Mouse (Mus musculus): ENCODE measurements around the gene Strn3. TPM values are rescaled to one million over a fixed set of nuclear protein-coding genes. Genes with fewer than 3 reads are reported as not detected.

Strn3 gene
- total and polyA plus RNA-seq, 3 experiments: 19.0 to 46.3 (median 29.4) TPM

DNA sequence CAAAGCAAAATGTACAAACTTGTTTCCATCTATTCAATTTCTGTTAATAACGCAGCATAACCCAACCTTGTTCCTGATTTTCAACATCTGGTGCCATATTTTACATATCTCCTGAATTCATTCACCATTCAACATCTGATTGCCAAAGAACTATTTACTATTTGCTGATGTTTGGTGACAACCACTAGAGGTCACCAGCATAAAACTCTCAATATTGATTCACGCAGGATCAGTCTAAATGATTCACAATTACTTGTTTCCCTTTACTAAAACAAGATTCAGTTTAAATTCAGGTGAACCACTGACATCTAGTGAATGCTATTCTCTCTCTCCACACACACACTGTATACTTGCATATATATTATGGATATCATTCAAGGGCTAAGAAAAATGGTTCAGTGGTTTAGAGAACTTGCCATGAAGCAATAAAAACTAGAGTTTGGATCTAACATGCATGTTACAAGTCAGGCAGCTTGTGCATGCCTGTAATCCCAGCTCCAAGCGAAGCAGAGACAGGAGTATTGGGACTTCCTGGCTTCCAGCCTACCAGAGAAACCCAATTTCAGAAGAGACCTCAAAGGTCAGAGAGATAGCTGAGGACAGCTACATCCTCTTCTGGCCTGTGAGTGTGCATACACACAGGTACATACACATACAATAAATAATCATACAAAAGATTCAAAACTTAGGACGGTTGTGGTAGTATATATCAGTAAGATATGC lies 24.8 kb downstream of the Strn3 start:
- TF ChIP-seq ZMIZ1 (IDR thresholded peaks at IDR 0.05; ENCODE audit: low read depth, low read length) (no peak), SMC3 (IDR thresholded peaks at IDR 0.05; ENCODE audit: low read depth, low read length) (peak; percentile 40), MAFK (IDR thresholded peaks at IDR 0.05; ENCODE audit: borderline replicate concordance, low read depth, low read length) (no peak), ETS1 (IDR thresholded peaks at IDR 0.05; ENCODE audit: low read depth, low read length) (no peak), MXI1 (IDR thresholded peaks at IDR 0.05; ENCODE audit: low read depth, low read length) (no peak), RAD21 (IDR thresholded peaks at IDR 0.05; ENCODE audit: low read depth, low read length) (peak; percentile 46), NRF1 (IDR thresholded peaks at IDR 0.05; ENCODE audit: insufficient read depth, low read depth, low read length, poor library complexity, severe bottlenecking) (no peak), MAZ (IDR thresholded peaks at IDR 0.05; ENCODE audit: low read depth, low read length) (no peak), CHD1 (IDR thresholded peaks at IDR 0.05; ENCODE audit: low read depth, low read length) (no peak), POLR2AphosphoS2 (IDR thresholded peaks at IDR 0.05; ENCODE audit: low read length) (no peak), CTCF (IDR thresholded peaks at IDR 0.05 in 2 of 3, conservative IDR thresholded peaks at IDR 0.05 in 1 of 3; ENCODE audit: control insufficient read depth in 1 of 3, insufficient read depth in 1 of 3, low read depth in 2 of 3, low read length in 3 of 3, poor library complexity in 1 of 3, severe bottlenecking in 1 of 3) (peak in 1 of 3 experiments; percentile 65; a peak in 3 of 6 replicates), KAT2A (conservative IDR thresholded peaks at IDR 0.05; ENCODE audit: low read depth, low read length) (no peak), UBTF (IDR thresholded peaks at IDR 0.05; ENCODE audit: borderline replicate concordance, insufficient read depth, low read depth, low read length) (no peak), POLR2A (IDR thresholded peaks at IDR 0.05; ENCODE audit: control insufficient read depth in 1 of 2, insufficient read depth in 1 of 2, low read depth in 1 of 2, low read length in 2 of 2, poor library complexity in 1 of 2) (no peak)
- DNase-seq (ENCODE audit: low read depth, low spot score): peak; percentile 29
- Histone ChIP-seq H3K9ac (ENCODE audit: control insufficient read depth, low read depth, low read length, poor library complexity, severe bottlenecking) (no peak overlapping the region), H3K9me3 (replicated peaks; ENCODE audit: insufficient read depth, low read length) (no peaks in the 10 kb centered on the region), H3K79me2 (ENCODE audit: control insufficient read depth, insufficient read depth, low read length, poor library complexity) (peaks cover 65% of the 10 kb centered on the region), H3K36me3 (ENCODE audit: control insufficient read depth in 1 of 2, insufficient read depth in 2 of 2, low read length in 2 of 2) (peaks cover 0 to 15% of the 10 kb centered on the region in 2 experiments; a peak in 2 of 4 replicates), H3K27me3 (ENCODE audit: control insufficient read depth in 1 of 2, insufficient read depth in 2 of 2, low read length in 2 of 2) (no peaks in the 10 kb centered on the region), H3K27ac (ENCODE audit: control insufficient read depth, low read depth, low read length) (no peak overlapping the region), H3K4me3 (ENCODE audit: control insufficient read depth in 1 of 2, insufficient read depth in 1 of 2, low read depth in 2 of 2, low read length in 2 of 2) (no peak overlapping the region), H3K4me1 (ENCODE audit: control insufficient read depth in 1 of 2, insufficient read depth in 2 of 2, low read length in 2 of 2) (no peaks in the 10 kb centered on the region; a peak in 2 of 4 replicates)

DNA sequence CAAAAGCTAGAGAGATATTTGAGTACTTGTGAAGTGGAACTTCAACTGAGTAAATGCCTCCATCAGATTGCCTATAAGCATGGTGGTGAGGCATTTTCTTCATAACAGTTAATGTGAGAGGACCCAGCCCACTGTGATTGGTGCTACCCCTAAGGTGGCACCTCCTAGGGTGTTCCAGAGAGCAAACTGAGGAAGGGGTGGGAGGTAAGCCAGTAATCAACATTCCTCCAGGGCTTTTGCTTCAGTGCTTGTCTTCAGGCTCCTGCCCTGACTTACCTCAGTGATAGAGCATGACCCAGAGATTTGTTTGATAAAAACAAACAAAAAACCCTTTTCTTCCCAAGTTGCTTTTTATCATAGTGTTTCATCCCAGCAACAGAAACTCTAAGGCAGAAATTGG lies 27.8 kb downstream of the Strn3 start:
- Histone ChIP-seq H3K27me3 (ENCODE audit: control insufficient read depth in 1 of 2, insufficient read depth in 2 of 2, low read length in 2 of 2) (no peaks in the 10 kb centered on the region), H3K27ac (ENCODE audit: control insufficient read depth, low read depth, low read length) (no peak overlapping the region), H3K4me3 (ENCODE audit: control insufficient read depth in 1 of 2, insufficient read depth in 1 of 2, low read depth in 2 of 2, low read length in 2 of 2) (no peak overlapping the region), H3K79me2 (ENCODE audit: control insufficient read depth, insufficient read depth, low read length, poor library complexity) (peaks cover 53% of the 10 kb centered on the region), H3K36me3 (ENCODE audit: control insufficient read depth in 1 of 2, insufficient read depth in 2 of 2, low read length in 2 of 2) (peaks cover 1 to 15% of the 10 kb centered on the region in 2 experiments; a peak in 3 of 4 replicates), H3K9me3 (replicated peaks; ENCODE audit: insufficient read depth, low read length) (no peaks in the 10 kb centered on the region), H3K9ac (ENCODE audit: control insufficient read depth, low read depth, low read length, poor library complexity, severe bottlenecking) (no peak overlapping the region), H3K4me1 (ENCODE audit: control insufficient read depth in 1 of 2, insufficient read depth in 2 of 2, low read length in 2 of 2) (no peaks in the 10 kb centered on the region; a peak in 2 of 4 replicates)
- no peak for DNase-seq (ENCODE audit: low read depth, low spot score)
- TF ChIP-seq MEF2A (IDR thresholded peaks at IDR 0.05; ENCODE audit: extremely low read depth, insufficient replicate concordance, low read depth, low read length, poor library complexity, severe bottlenecking) (no peak), ZNF384 (IDR thresholded peaks at IDR 0.05; ENCODE audit: low read depth, low read length) (no peak), EP300 (IDR thresholded peaks at IDR 0.05; ENCODE audit: low read depth in 1 of 2, low read length in 2 of 2) (no peak), MYB (IDR thresholded peaks at IDR 0.05; ENCODE audit: low read depth, low read length) (no peak), MAFK (IDR thresholded peaks at IDR 0.05; ENCODE audit: borderline replicate concordance, low read depth, low read length) (no peak), USF1 (IDR thresholded peaks at IDR 0.05; ENCODE audit: low read depth, low read length) (no peak), CHD2 (IDR thresholded peaks at IDR 0.05; ENCODE audit: low read length) (no peak), TAL1 (IDR thresholded peaks at IDR 0.05; ENCODE audit: low read length) (no peak), HCFC1 (IDR thresholded peaks at IDR 0.05; ENCODE audit: low read depth, low read length) (no peak), GATA1 (IDR thresholded peaks at IDR 0.05; ENCODE audit: low read depth, low read length) (no peak), ELF1 (IDR thresholded peaks at IDR 0.05; ENCODE audit: low read depth, low read length) (no peak), RCOR1 (IDR thresholded peaks at IDR 0.05; ENCODE audit: low read depth, low read length) (no peak), MAX (IDR thresholded peaks at IDR 0.05; ENCODE audit: low read length) (no peak)
